Mouse (Mus musculus) embryonic facial prominence, embryonic 10.5 days (tissue): Measurements from ENCODE around the gene Hspb9. TPM values are rescaled to one million over a fixed set of nuclear protein-coding genes. Genes with fewer than 3 reads are reported as not detected.
A peak's percentile ranks its signal among the peaks of the same experiment; 100 is the strongest.

Experiments
- DNase-seq: peaks from one replicate; pipeline ENCODE4 v3.0.0-alpha.2; 2017; ENCODE audit warnings: low spot score
- H3K27ac ChIP-seq: fragments of 300-500 bp; sonication (generic); replicated peaks from 2 replicates; pipeline ENCODE4 v1.5.1; 2016; ENCODE audit warnings: mild to moderate bottlenecking
- H3K27me3 ChIP-seq: fragments of 300-500 bp; sonication (generic); replicated peaks from 2 replicates; pipeline ENCODE4 v1.6.1; 2016; ENCODE audit warnings: low read depth, mild to moderate bottlenecking; ENCODE audit not compliant: poor library complexity, severe bottlenecking
- H3K36me3 ChIP-seq: fragments of 300-500 bp; sonication (generic); replicated peaks from 2 replicates; pipeline ENCODE4 v1.6.1; 2016; ENCODE audit warnings: mild to moderate bottlenecking, moderate library complexity
- H3K4me1 ChIP-seq: fragments of 300-500 bp; sonication (generic); 2 replicates; pipeline ENCODE4 v1.6.1; 2016
- H3K4me3 ChIP-seq: fragments of 300-500 bp; sonication (generic); 2 replicates; pipeline ENCODE4 v1.5.1; 2016; ENCODE audit warnings: mild to moderate bottlenecking, moderate library complexity
- H3K9me3 ChIP-seq: fragments of 300-500 bp; sonication (generic); 2 replicates; pipeline ENCODE4 v1.6.1; 2016; ENCODE audit warnings: mild to moderate bottlenecking
- WGBS: fragments of 180-500 bp; shearing (Covaris S2); methylation state at CpG from one replicate; pipeline ENCODE4 v1.1.7; 2016; 5-methylcytosine and 5-hydroxymethylcytosine counted together
- polyA plus RNA-seq: library from polyadenylated mRNA; unstranded; fragments of >200 nt; fragmentation: Nextera tagmentation; extraction: Ambion mirVana; gene quantifications from 2 replicates; pipeline ENCODE4 v1.2.1, GENCODE M21; 2016

Hspb9 gene
- polyA plus RNA-seq, 1 experiment from 2014 or later, result 0.56 TPM

- no peak for DNase-seq
- no peaks in the 10 kb centered on the region for H3K9me3 ChIP-seq
- no peak overlapping the region for H3K4me3 ChIP-seq
- peaks cover 21% of the 10 kb centered on the region for H3K4me1 ChIP-seq
- H3K27ac ChIP-seq, result no peak overlapping the region
- peaks cover 41% of the 10 kb centered on the region for H3K27me3 ChIP-seq
- WGBS, result 19% methylated on average over 5 of the region's 5 CpGs
- H3K36me3 ChIP-seq, result no peaks in the 10 kb centered on the region
Observed at GRCm38 (mm10) chr11:100693154-100693553, 20.5 kb upstream of the Hspb9 start.

- 43% methylated on average over 5 of the region's 5 CpGs for WGBS
- no peak overlapping the region for H3K27ac ChIP-seq
Observed at GRCm38 (mm10) chr11:100694926-100695325, 18.7 kb upstream of the Hspb9 start.

DNA sequence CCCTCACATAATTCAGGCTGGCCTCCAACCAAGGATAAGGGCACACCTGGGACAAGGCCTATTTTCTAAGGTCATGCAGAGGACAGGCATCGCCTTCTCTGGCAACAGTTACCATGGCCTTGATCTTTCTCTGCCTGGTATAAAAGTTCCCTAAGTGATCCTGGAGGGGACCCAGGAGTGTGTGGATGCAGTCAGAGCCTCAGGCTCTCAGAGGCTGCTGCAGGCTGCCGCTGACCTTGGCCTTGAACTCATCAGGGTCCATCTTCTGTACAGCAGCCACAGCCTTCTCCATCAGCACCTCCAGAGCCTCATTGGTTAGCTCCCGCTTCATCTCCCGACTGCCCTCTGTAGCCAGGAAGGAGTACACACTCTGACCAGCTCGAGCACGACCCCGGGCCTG lies 15.7 kb upstream of the Hspb9 start:
- no peak for DNase-seq
- no peaks in the 10 kb centered on the region for H3K9me3 ChIP-seq
- no peaks in the 10 kb centered on the region for H3K36me3 ChIP-seq
- peaks cover 26% of the 10 kb centered on the region for H3K4me1 ChIP-seq
- WGBS, result 72% methylated on average over 7 of the region's 7 CpGs
- H3K27me3 ChIP-seq, result peaks cover 18% of the 10 kb centered on the region
- H3K4me3 ChIP-seq, result no peak overlapping the region
- no peak overlapping the region for H3K27ac ChIP-seq

More at GRCm38 (mm10) chr11:100694926-100695325, 18.7 kb upstream of the Hspb9 start:
- no peaks in the 10 kb centered on the region for H3K36me3 ChIP-seq
- peak; percentile 84 for DNase-seq
- peaks cover 21% of the 10 kb centered on the region for H3K4me1 ChIP-seq
- H3K27me3 ChIP-seq, result peaks cover 39% of the 10 kb centered on the region
- no peaks in the 10 kb centered on the region for H3K9me3 ChIP-seq
- no peak overlapping the region for H3K4me3 ChIP-seq

GRCm38 (mm10) chr11:100700710-100701109 lies 12.9 kb upstream of the Hspb9 start:
- WGBS, result 75% methylated on average over 3 of the region's 3 CpGs
- H3K27ac ChIP-seq, result no peak overlapping the region
- H3K4me3 ChIP-seq, result peak overlapping the region; percentile 48; the same call in 1 of the 2 replicates
- no peaks in the 10 kb centered on the region for H3K9me3 ChIP-seq
- no peak for DNase-seq
- H3K27me3 ChIP-seq, result peaks cover 9% of the 10 kb centered on the region; the same call in 1 of the 2 replicates
- peaks cover 43% of the 10 kb centered on the region for H3K4me1 ChIP-seq
- H3K36me3 ChIP-seq, result peaks cover 15% of the 10 kb centered on the region

GRCm38 (mm10) chr11:100701301-100701700 lies 12.3 kb upstream of the Hspb9 start:
- DNase-seq, result peak; percentile 56
- H3K36me3 ChIP-seq, result peaks cover 21% of the 10 kb centered on the region
- peak overlapping the region; percentile 48 for H3K4me3 ChIP-seq
- WGBS, result 3% methylated on average over 14 of the region's 14 CpGs
- no peaks in the 10 kb centered on the region for H3K9me3 ChIP-seq
- H3K27ac ChIP-seq, result no peak overlapping the region
- H3K27me3 ChIP-seq, result peaks cover 9% of the 10 kb centered on the region; the same call in 1 of the 2 replicates
- peaks cover 43% of the 10 kb centered on the region for H3K4me1 ChIP-seq

DNA sequence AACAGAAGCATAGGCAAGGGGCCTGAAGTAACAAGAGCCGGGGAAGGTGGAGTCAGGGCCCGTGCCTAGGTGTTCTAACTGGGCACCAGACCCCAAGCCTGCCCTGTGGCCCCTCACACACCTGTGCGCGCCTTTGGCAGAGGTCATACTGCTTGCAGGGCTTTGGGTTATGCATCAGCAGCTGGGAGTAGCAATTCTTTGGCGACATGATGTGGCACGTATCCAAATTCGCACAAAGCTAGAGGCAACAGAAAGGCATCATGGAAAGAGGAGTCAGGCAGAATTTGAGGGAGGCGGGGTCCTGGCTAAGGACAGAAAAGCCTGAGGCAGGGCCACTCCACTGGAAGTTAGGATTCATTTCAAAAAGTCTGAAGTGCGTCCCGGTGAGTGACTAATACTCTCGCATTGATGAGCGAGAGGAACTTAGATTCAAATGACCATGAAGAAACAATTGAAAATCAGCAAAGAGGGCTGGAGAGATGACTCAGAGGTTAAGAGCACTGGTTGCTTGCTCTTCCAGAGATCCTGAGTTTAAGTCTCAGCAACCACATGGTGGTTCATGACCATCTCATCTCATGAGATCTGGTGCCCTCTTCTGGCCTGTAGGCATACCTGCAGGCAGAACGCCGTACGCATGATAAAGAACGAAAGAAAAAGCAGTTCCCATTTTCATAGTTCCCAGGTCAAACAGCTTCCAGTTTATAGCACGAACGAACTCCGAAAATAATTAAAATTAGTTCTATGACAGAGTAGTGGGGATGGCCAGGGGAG lies 11.4 kb upstream of the Hspb9 start:
- peak; percentile 67 for DNase-seq
- WGBS, result 35% methylated on average over 19 of the region's 19 CpGs
- Histone ChIP-seq H3K27ac (no peak overlapping the region), H3K9me3 (no peaks in the 10 kb centered on the region), H3K36me3 (peaks cover 31% of the 10 kb centered on the region), H3K27me3 (peaks cover 9% of the 10 kb centered on the region; the same call in 1 of the 2 replicates), H3K4me3 (peak overlapping the region; percentile 26; the same call in 1 of the 2 replicates), H3K4me1 (peaks cover 43% of the 10 kb centered on the region)

DNA sequence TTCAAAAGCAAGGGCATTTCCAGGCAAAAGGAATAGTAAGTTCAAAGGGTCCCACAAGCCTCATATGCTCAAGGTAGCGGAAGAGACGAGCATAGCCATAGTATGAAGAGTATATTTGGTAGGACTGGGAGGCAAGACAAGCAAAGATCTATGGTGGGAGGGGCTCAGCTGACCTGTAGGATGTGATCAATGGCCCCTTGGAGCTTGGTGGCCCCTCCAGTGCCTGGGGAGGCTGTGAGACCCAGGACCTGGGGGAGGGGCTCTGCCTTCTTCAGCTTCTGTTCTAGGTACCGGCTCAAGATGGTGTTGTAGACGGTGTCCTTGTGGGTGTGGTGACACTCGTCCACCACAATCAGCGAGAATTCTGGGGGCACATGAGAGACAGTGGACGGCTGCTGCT lies 10.7 kb upstream of the Hspb9 start:
- 43% methylated on average over 7 of the region's 7 CpGs for WGBS
- H3K4me3 ChIP-seq, result peak overlapping the region; percentile 26; the same call in 1 of the 2 replicates
- DNase-seq, result no peak

GRCm38 (mm10) chr11:100703366-100703765 lies 10.3 kb upstream of the Hspb9 start:
- H3K27ac ChIP-seq, result no peak overlapping the region
- H3K4me1 ChIP-seq, result peaks cover 43% of the 10 kb centered on the region
- no peak for DNase-seq
- no peaks in the 10 kb centered on the region for H3K9me3 ChIP-seq
- no peak overlapping the region for H3K4me3 ChIP-seq
- WGBS, result 72% methylated on average over 11 of the region's 11 CpGs
- peaks cover 42% of the 10 kb centered on the region for H3K36me3 ChIP-seq
- peaks cover 9% of the 10 kb centered on the region; the same call in 1 of the 2 replicates for H3K27me3 ChIP-seq

More for the DNA sequence above, 10.7 kb upstream of the Hspb9 start:
- Histone ChIP-seq H3K36me3 (peaks cover 37% of the 10 kb centered on the region), H3K9me3 (no peaks in the 10 kb centered on the region), H3K4me1 (peaks cover 43% of the 10 kb centered on the region), H3K27me3 (peaks cover 9% of the 10 kb centered on the region; the same call in 1 of the 2 replicates), H3K27ac (no peak overlapping the region)

DNA sequence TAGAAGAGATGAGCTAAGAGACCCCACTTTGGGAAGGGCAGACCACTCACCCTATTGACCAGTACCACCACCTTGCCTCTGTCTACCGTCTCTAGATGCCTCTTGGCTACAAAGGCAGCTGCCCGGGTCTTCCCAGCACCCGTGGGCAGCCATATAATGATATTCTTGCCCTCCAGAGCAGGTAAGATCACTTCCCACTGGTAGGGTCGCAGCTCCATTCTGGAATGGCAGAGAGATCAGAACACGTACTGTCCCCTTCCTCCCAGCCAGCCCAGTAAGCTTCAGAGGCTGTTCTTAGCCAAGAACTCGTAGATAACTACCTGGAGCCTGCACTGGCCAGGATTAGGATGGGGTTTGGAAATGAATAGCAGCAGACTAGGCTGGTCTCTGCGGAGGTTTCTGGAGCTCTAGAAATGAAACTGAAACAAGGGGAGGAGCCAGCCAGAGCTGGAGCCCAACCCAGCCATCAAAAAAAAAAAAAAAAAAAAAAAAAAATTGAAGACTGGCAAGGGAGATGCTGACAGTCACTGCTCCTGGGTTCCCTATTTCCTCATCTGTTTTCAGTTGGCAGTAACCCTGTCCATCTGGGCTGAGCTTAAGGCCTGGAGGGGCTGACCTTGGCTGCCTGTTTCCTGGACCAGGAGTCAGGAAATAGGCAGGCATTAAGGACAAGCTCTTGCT lies 9.7 kb upstream of the Hspb9 start, which contains the start of gene Dhx58:
Dhx58 (minus strand) TSS at position 421 of the 681 bp plus-strand sequence.
- WGBS, result 72% methylated on average over 7 of the region's 7 CpGs
- no peak within 1 kb of the TSS for H3K27ac ChIP-seq
- H3K4me1 ChIP-seq, result peaks cover 43% of the 10 kb centered on the region
- H3K27me3 ChIP-seq, result peaks cover 9% of the 10 kb centered on the region; the same call in 1 of the 2 replicates
- H3K9me3 ChIP-seq, result no peaks in the 10 kb centered on the region
- H3K36me3 ChIP-seq, result peaks cover 48% of the 10 kb centered on the region
- peak; percentile 20 for DNase-seq
- peak within 1 kb of the TSS; percentile 26; the same call in 1 of the 2 replicates for H3K4me3 ChIP-seq

- peaks cover 43% of the 10 kb centered on the region for H3K4me1 ChIP-seq
- H3K27me3 ChIP-seq, result peaks cover 9% of the 10 kb centered on the region; the same call in 1 of the 2 replicates
- WGBS, result 91% methylated on average over 23 of the region's 23 CpGs
- no peaks in the 10 kb centered on the region for H3K9me3 ChIP-seq
- H3K36me3 ChIP-seq, result peaks cover 60% of the 10 kb centered on the region
- H3K27ac ChIP-seq, result no peak overlapping the region
- no peak overlapping the region for H3K4me3 ChIP-seq
- DNase-seq, result no peak
Observed at GRCm38 (mm10) chr11:100705095-100705747, 8.4 kb upstream of the Hspb9 start.

- Histone ChIP-seq H3K4me3 (no peak overlapping the region), H3K27ac (no peak overlapping the region), H3K27me3 (no peaks in the 10 kb centered on the region), H3K36me3 (peaks cover 65% of the 10 kb centered on the region), H3K9me3 (no peaks in the 10 kb centered on the region), H3K4me1 (peaks cover 46% of the 10 kb centered on the region)
- 93% methylated on average over 9 of the region's 9 CpGs for WGBS
- DNase-seq, result no peak
Observed at GRCm38 (mm10) chr11:100709201-100709810, 4.3 kb upstream of the Hspb9 start.

DNA sequence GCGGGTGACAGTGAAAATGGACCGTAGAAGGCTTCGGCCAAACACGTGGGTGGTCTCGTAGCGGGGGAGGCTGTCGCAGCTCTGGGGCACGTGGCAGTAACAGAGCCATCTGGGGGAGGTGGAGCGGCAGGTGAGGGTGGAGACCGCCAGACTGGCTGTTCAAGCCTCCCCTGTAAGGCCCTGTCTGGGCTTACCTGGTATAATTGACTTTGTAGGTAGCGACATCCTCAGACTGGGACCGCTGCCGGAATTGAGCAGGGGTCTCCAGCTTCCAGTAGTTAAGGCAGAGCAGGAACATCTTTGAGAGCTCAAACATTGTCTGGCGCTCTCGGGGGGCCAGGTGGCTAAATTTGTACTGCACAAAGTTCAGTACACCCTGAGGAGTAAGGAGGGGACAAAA lies 3.1 kb upstream of the Hspb9 start:
- no peak for DNase-seq
- H3K4me3 ChIP-seq, result no peak overlapping the region
- WGBS, result 93% methylated on average over 15 of the region's 15 CpGs
- H3K4me1 ChIP-seq, result peaks cover 46% of the 10 kb centered on the region
- no peaks in the 10 kb centered on the region for H3K9me3 ChIP-seq
- H3K36me3 ChIP-seq, result peaks cover 61% of the 10 kb centered on the region
- H3K27me3 ChIP-seq, result no peaks in the 10 kb centered on the region
- no peak overlapping the region for H3K27ac ChIP-seq
